Comparison of ENCODE assay signal across 8 mouse cellular contexts in genomic region chr11:75460844-75461742, GRCm38 (mm10). TPM values are rescaled to one million over a fixed set of nuclear protein-coding genes. Genes with fewer than 3 reads are reported as not detected.
DNase-seq lines count a peak whose midpoint lies in the region; ATAC-seq lines count a peak whose summit lies in the region.

Gene Tlcd2, plus strand, starts transcription at chr11:75461715.

- peak within 1 kb of the TSS; percentile 78 for H3K4me3 ChIP-seq in hindbrain, embryonic 12.5 days

- ATAC-seq in hindbrain, embryonic 12.5 days (ENCODE audit: low FRiP score) = peak; percentile 95

- WGBS in hindbrain, embryonic 12.5 days = under 1% methylated on average over 46 of the region's 46 CpGs

- H3K4me2 ChIP-seq in hindbrain, embryonic 12.5 days (replicated peaks) = peak within 1 kb of the TSS; percentile 98

- DNase-seq in NIH3T3 (ENCODE audit: low read depth) = peak; percentile 100
- peak; percentile 99 to 100 for DNase-seq in cerebellum, postnatal 10 days
- peak; percentile 100 for DNase-seq in frontal cortex, postnatal 10 days (ENCODE audit: low spot score in 2 of 2)
- peak; percentile 99 to 100 for DNase-seq in layer of hippocampus, postnatal 14 days (ENCODE audit: low spot score in 2 of 2)
- peak; percentile 99 for DNase-seq in lung, postnatal 14 days
- peak; percentile 98 for DNase-seq in retina, adult 2 months (ENCODE audit: low read depth, low spot score)
- DNase-seq in thymus, postnatal 36 days = peak; percentile 98 to 100

- peak within 1 kb of the TSS; percentile 81 for H3K27ac ChIP-seq in hindbrain, embryonic 12.5 days

- no peaks in the 10 kb centered on the region for H3K9me3 ChIP-seq in hindbrain, embryonic 12.5 days (replicated peaks)

- H3K9ac ChIP-seq in hindbrain, embryonic 12.5 days = peak within 1 kb of the TSS; percentile 77

- H3K27me3 ChIP-seq in hindbrain, embryonic 12.5 days = no peaks in the 10 kb centered on the region

- peaks cover 14% of the 10 kb centered on the region for H3K36me3 ChIP-seq in hindbrain, embryonic 12.5 days

- peaks cover 31% of the 10 kb centered on the region for H3K4me1 ChIP-seq in hindbrain, embryonic 12.5 days

RNA-seq across cellular contexts. Expression of gene Tlcd2, which starts in this region (rescaled TPM):
- 11.6 and 13.0 TPM in 2 replicates for polyA plus RNA-seq in hindbrain, embryonic 12.5 days (2016; fragmentation: Nextera tagmentation; extraction: Ambion mirVana)
- 1 to 10 TPM in 1 of 2 experiments, under 1 TPM in 1; 0.45 to 1.0 TPM for total RNA-seq in layer of hippocampus, postnatal 14 days (2021)

Comparison
In these comparisons a context has a peak if more than half of its experiments do, and no peak if none do; other contexts are left out.
1. Peak in every context shown above with its lines: DNase-seq, ATAC-seq, H3K4me3 ChIP-seq and H3K27ac ChIP-seq.